Mouse (Mus musculus) lung, postnatal 4 days (tissue): Measurements from ENCODE around the gene Fbln1.

Experiments
- DNase-seq, 2 experiments: peaks; one replicate each; pipeline ENCODE4 v3.0.0; 2021

Gene Fbln1

DNA sequence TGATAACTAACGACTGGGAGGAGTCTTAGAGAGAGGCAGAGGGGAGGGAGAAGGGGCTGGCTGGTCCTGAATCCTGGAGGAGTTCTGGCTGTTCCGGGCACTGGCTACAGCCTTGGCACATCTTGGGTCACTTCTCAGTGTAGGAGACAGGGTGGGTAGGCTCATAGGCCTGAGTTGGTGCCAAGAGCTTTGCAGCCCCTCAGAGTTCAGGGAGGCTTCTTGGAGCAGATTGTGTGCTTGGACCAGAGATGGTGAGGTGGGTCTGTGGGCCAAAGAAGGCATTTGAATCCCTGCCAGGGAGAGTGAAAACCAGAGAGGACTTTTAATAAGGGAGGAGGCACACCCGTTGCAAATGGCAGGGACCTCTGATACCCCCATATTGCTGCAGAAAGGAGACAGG is 1.3 kb downstream of the Fbln1 start:
- DNase-seq, result peak in 1 of 2 experiments; percentile 38

DNA sequence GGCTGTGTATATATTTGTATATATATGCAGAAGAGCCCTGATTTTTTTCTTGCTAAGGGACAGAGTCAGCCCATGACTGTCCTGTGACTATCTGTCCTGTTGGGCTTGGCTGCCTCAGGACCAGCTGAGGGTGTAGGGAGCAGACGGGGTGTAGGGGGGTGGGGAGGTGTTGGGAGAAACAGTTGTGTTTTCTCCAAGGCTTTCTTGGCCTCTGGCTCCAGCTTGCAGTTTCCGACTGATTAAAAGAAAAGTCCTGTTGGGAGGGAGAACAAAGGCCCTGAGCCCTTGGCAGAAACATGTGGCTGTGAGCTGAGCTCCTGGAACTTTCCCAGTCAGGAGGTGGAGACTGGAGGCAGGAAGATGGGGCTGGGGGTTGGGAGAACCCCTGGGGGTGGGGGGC is 2.0 kb downstream of the Fbln1 start:
- DNase-seq, result peak; percentile 69 to 88

DNA sequence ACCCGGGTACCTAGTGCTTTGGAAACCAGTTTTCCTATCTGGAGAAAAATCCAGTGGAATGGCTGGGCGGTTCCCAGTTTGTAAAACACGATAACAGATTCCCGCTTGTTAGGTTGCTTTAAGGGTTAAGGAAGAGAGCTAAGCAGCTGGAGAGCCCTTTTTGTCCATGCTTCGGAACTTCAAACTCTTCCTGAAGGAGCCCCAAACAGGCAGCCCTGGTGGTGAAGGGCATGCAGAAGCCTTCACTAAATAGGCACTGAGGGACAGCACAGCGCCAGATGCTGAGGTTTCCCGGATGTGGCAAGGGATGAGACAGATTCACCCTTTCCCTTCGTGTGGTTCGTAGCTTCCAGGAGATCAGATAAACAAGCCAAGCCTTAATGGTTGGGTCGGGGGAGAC is 2.6 kb downstream of the Fbln1 start:
- DNase-seq, result peak; percentile 45 to 65

DNA sequence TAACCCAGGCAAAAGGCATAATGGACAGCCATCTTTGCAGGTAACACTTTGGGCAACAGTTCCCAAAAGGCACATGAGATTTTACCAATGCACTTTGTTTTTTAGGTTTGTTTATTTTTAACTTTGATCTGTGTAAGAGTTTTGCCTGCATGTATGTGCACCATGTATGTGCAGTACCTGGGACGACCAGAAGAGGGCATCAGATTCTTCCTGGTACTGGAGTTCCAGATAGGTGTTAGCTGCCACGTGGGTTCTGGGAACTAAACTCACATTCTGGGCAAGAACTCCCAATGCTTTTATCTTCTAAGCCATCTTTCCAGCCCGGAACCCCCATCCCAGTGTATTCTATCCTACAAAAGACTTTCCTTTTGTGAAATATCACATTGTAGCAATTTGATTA is 3.6 kb downstream of the Fbln1 start:
- DNase-seq, result no peak

DNA sequence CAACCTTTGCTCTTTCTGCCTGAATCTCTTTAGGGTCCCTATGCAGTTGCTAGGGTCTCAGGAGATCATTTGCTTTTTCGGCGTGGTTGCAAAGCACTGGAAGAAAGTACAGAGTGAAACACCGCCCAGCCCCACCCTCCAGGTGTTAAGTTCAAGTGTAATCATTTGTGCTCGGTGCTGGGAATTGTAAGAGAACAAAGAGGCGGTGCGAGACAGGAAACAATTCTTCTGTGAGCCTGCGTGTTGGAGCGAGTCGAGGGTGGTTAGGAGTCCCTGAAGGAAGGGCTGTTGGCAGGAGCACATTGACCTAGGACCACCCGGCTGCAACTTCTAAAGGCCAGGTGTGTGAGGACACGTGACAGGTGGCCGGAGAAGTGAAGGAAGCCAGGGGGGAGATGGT is 4.9 kb downstream of the Fbln1 start:
- no peak for DNase-seq

DNA sequence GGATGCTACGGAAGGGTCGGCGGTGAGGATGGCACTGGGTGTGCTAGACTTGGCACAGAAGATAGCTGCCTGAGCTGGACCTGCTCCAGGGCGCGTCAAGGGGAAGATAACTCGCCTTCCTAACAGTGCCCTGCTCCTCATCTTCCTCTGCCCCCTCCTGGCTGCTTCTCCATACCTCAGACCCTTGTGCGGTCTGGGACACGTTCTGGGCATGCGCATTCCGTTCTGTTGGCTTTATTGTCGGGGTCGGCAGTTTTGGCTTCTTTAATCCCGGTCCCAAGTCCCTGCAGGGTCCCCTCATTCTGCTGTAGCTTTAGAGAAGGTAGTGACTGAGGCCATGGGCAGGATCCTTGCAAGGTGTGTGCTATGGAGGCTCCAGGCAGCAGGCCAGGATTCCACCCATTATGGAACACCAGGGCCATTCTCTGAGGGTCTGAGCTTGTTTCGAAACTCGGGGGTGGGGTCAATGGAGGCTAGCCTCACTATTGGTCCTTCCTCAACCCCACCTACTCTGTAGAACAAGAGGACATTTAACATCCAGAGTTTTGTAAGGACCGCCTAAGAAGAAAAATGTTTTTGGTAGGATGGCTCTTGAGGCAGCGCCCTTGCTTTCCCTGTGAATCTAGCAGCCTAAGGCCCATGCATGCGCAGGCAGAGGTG is 5.5 kb downstream of the Fbln1 start:
- no peak for DNase-seq

DNA sequence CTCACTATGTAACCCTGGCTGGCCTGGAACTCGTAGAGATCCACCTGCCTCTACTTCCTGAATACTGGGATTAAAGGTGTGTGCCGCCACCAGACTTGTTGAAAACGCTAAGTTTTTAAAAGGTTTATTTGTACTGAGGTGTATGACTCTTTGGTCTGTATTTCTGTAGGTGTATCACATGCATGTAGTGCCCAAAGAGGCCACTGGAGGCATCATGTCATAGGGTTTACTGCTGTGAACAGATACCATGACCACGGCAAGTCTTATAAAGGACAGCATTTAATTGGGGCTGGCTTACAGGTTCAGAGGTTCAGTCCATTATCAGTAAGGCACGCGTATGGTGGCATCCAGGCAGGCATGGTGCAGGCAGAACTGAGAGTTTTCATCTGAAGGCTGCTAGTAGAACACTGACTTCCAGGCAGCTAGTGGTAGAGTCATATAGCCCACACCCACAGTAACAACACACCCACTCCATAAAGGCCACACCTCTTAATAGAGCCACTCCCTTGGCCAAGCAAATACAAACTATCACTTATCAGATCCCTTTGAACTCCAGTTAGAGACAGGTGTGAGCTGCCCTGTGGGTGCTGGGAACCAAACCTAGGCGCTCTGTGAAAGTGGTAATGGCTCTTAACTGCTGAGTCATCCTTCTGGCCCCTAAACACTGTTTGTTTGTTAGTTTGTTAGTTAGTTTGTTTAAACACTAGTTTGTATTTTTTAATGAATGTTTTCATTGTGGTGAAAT is 10.5 kb downstream of the Fbln1 start:
- DNase-seq, result no peak

DNA sequence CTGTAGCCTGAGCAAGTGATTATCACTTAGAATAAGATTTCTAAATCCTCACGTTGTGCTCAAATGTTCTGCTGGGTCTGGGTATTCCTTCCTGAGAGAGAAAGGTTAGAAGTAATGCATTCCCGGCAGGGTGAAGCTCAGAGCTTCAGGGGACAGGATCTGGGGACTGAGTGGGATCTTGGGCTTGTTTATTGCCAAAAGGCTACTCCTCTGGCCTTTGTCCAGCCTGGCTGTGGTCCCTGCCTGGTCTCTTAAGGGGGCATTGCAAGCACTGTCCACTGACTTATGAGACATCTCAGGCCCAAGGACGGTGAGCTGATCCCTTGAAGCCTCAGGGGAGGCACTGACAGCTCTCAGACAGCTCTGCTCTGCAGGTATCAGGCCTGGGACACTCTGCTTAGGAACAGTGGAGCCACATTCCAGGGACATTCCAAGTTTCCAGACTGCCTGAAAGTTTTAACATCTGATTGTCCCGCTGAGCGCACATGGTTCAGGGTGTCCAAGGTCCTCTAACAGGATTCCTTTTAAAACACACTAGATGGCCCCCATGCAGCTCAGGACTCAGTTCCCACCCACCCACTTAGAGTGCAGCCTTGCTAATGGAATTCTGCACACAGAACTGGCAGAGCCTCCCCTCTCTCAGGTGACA is 13.0 kb downstream of the Fbln1 start:
- no peak for DNase-seq

DNA sequence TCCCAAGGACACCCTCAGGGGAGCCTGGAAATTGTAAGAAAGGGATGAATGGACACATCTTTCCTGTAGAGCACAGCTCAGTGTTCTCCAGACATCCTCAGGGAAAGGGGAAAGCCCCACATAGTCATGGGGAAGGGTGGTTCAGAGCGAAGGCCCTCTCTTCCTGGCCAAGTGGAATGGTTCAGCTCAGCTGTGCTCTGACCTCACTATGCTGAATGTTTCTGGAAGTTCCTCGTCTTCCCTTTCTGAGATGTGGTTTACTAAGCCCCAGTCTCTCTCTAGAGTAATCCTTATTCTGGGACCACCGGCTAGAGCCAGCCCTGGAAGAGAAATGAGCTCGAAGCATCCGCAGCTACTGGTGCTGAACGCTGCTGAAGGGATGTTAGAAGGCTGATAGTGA is 14.6 kb downstream of the Fbln1 start:
- DNase-seq, result no peak

DNA sequence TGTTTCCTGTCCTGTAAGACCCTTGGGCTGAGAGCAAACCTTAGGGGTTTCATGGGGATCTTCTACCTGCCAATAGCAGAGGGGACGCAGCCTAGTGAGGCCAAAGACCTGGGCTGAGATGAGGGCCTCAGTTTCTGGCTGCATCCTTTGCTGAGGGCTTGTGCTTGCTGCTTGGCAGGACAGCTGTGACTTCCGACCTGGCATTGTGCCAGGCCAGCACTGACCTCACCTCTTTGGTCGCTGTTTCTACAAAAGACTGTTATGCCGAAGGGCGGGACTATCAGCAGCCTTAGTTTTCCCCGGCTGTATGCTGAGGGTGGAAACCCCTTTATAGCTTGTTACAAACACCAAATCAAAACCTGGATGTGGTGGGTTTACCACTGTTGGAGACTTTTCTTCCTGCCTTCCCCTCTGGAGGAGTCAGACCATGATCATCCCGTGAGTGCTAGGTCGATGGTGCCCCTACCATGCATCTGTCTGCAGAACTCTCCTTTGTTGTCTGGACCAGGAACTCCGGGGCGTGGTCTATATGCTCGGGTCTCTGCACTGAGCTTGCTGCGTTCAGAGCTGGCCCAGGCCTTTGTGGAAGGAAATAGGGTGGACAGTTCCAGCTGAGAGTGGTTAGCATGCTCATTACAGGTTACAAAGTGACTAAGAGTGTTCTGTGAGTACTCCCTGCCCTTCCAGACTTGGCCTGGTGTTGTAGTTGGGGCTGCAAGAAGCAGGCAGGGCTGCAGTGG is 15.5 kb downstream of the Fbln1 start:
- peak; percentile 63 to 84 for DNase-seq

DNA sequence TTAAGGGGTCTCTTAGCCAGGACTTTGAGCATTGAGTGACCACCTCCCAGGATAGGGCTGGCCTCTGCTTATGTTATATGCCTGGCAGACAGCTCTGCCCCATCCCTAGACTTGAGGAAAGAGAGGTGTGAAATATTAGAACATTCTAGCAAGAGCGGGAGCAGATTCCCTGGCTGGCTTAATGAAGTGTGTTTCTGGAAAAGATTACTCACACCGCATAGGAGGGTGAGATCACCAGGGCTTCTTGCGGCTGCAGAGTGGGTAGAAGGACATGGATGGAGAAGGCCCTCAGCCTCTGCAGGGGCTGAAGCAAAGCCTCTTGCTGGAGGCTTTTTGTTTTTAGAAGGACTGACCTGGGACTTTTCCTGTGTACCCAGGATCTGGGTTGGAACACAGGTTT is 19.9 kb downstream of the Fbln1 start:
- no peak for DNase-seq

DNA sequence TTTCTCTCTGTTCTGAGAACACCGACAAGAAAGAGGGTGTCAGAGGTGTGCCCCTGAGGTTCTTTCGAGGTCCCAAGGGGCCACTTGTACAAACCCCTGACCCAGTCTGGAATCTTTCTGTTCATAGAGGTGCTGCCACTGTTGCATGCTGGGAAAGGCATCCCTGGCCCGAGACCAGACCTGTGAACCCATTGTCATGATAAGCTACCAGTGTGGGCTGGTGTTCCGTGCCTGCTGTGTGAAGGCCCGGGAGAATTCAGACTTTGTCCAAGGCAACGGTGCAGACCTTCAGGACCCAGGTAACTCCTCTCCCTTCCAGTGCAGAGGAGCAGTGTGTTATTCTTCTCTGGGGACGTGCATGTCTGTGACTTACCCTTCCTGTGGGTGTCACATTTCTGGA is 21.1 kb downstream of the Fbln1 start:
- DNase-seq, result no peak

DNA sequence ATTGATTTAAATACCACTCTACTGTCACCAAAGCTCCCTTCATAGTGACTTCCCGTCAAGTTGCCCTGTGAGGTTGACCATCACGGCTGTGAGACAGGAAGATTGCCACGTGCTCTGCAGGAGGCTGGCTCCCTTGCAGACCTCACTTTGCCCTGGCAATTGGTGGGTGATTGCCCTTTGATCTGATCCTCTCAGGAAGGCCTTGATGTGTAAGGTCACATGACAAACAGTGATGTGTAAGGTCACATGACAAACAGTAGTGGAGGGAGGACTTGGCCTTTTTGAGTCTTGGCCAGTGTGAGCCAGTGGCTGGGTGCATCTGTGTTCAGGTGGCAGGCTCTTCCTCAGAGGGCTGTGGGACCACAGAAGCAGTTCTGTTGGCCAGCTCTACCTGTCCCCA is 22.8 kb downstream of the Fbln1 start:
- no peak for DNase-seq

DNA sequence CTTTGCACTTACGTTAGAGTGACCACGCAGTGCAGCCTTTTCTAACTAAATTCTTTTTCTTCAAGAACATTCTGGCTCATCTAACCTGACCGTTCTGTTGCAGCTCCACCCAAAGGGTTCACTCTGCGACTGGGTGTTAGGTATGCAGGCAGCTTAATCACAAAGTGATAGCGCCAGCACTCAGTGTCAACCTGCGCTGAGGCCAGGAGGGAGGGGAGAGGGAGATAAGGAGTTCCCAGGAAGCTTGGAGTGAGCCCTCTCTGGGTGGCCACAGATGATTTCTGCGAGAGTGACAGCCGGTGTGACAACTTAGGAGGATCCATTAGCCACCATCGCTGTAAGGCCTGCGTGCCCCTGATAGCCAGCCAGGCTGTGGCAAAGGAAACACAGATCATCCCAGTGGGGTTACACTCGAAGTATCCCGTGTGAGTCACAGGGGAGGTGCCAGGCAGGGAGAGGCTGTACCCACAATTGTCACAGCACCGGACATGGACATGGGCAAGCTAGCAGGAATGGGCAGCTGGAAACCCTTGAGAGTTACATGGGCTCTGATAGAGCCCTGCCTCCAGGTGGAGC is 24.3 kb downstream of the Fbln1 start:
- no peak for DNase-seq

DNA sequence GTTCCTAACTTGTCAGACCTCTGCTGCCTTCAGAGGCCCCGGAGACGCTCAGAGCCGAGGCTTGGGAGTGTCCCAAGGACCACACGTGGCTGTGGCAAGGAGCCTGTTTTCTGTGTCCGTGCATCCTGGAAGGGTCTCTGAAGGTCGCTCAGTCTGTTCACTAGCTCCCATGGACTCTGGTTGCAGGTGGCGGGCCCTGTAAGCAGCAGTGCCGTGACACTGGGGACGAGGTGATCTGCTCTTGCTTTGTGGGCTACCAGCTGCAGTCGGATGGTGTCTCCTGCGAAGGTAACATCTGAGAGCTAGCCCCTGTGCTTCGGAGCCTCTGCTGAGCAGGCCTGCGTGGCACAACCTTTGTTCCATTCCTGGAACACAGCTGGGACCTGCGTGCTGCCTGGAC is 24.9 kb downstream of the Fbln1 start:
- no peak for DNase-seq

DNA sequence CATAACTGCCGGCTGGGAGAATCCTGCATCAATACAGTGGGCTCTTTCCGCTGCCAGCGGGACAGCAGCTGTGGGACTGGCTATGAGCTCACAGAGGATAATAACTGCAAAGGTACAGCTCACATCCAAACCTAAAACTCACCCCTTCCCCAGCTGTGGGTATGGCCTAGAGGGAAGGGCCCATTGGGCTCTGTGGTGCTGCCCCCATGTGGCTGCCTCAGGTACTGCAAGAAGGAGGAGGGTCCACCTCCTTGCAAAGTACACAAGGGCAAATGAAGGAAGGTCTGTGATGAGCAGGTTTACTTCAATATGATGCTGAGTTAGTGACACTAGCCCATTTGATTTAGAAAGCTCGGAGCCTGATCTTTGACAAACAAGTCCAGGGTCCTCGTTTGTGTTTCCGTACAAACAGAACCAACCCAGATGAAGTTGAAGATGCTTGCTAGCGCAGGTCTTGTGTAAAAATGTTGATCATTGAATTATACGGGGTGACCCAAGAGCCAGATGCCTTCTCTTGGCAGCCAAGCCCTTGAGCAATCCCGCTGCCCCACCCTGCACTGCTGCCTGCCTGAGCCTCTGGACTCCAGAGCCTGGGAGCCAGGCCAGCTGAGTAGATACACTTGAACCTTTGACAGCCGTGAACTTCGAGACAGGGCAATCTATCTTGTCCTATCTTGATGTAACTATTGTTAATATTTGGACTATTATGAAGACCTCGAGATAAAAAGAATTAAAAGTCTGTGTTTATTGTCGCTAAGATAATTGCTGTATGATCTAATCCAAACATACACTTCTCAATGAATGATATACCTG is 25.9 kb downstream of the Fbln1 start:
- peak; percentile 79 to 85 for DNase-seq

DNA sequence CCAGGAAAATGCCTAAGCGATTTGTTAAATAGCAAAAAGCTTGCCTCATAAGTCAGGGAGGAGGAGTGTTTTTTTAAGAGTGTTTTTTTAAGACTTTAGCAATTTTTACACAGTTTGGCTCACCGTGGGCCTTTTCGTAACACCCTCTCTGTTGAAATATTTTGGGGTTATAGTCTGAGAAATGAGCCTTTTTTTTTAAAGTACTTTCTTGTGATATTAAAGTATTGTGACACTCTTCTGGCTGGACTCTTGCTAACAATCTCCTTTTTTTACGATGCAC is 26.4 kb downstream of the Fbln1 start:
- no peak for DNase-seq

DNA sequence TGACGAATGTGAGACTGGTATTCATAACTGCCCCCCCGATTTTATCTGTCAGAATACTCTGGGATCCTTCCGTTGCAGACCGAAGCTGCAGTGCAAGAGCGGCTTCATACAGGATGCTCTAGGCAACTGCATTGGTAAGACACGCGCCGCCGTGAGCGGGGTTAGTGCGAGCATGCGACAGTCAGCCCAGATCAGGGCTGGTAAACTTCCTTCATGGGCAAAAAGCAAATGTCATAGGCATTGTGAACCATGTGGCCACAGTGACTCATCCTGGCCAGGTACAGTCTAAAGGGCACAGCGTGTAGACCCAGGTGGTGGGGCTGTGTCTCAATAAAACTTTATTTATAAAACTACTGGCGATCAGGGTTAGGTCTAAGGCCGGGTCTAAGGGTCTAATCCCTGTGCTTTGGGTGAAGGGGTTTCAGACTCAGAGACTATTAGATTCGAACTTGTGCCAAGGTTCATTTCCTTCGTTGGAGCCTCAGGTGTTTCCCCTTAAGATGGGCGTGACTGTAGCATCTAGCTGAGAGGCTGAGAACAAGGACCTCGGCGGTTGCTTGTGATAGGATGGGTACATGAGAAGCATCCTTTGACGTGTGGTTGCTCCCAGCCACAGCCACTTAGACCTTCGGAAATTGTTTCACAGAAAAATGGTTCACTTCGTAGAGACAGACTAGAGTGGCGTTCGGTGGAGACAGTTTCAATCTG is 26.9 kb downstream of the Fbln1 start:
- DNase-seq, result no peak

DNA sequence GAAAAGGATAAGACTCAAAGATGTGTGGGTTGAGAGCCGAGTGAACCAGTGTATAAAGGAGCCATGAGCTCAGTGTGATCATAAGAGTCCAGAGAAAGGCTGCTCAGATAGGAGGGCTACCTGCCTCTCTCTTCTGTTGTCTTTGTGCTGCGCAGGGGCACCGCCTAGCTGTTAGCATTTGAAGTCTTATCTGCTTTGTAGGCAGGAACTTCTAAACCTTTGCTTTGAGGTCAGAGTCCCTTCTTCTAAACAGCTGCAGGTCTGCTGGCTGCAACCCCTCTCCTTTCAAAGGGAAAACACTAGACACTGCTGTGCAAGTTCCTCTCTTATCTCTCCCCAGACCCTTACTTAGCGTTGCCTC is 27.5 kb downstream of the Fbln1 start:
- DNase-seq, result no peak

DNA sequence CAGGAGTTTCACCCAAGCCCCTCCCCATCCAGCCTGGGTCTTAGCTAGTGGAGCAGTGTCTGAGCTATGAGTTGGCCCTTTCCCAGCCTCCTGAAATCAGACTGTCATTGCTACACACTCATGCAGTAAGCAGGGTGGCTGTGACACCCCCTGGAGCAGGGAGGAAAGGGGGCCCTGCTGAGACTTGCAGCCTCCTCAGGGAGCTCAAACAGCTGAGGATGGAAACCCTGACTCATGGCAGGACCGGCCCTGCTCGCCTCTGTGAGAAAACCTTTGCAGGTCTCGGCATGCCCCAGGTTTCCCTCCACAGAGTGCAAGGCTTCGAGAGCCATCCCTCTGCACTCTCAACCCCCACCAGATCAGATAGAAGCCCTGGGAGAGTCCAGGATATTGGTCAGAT is 27.9 kb downstream of the Fbln1 start:
- no peak for DNase-seq

DNA sequence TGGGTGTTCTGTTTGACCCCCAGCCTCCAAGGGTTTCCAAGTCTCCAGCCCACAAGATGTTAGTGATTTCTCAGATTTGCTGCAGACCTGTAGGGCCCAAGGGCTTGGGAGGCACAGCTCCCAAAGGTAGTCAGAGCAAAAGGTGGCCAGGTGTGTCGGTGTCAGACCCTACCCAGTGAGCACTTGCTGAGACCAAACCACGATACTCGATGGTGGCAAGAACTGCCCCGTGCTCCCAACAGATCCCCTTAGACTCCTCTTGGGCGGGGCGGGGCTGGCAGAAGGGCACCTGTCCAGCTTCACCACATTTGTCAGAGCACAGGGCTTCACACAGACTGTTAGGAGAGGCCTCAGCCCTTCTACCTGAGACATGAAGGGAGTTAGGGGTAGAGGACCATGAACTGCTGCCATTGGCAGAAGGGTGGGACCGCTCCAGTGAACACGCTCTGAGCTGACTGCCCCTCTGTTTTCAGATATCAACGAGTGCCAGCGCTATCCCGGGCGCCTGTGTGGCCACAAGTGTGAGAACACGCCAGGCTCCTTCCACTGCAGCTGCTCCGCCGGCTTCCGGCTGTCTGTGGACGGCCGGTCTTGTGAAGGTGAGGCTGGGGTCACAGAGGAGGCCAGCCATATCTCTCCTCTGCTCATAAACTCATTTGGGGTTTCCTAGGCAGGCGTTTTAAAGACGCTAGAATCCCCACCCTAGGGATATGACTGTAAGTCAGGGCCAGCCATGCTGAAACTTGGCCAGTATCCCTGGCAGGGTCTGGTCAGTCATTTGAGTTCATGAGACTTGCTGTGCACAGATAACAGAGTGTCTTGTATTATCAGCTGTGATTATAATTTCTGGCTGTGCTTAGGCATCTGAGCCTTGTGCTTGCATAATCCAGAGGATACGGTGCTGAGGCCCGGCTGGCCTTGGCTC is 33.3 kb downstream of the Fbln1 start:
- peak in 1 of 2 experiments; percentile 59 for DNase-seq
